8 mouse cellular contexts compared by ENCODE assay signal in the genomic region with DNA sequence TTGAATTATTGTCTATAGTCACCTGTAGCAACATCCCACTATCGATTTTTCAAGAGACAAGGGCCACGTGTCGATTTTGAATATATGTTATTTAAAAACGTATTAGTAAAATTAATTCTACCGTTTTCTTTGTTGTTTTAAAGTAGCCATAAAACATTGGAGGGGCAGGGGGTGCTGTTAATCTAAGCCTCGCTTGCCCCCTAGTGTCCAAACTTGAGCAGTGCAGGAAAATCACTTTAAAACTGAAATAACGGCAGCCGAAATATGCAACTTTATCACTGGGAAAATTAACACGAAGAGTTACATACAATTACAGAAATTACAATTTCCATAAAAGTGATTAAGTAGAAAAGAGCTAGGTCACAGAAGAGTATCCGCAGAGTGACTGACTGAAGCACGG. TPM values are rescaled to one million over a fixed set of nuclear protein-coding genes. Genes with fewer than 3 reads are reported as not detected.
DNase-seq lines count a peak whose midpoint lies in the region; ATAC-seq lines count a peak whose summit lies in the region.

No protein-coding gene starts in this region.

- H3K4me2 ChIP-seq in forebrain, embryonic 13.5 days, result no peak overlapping the region

- peak; percentile 33; the same call in 1 of the 2 replicates for ATAC-seq in forebrain, embryonic 13.5 days

- H3K9me3 ChIP-seq in forebrain, embryonic 13.5 days (replicated peaks), result no peaks in the 10 kb centered on the region
- no peaks in the 10 kb centered on the region for H3K9me3 ChIP-seq in forebrain, embryonic 10.5 days

- H3K36me3 ChIP-seq in forebrain, embryonic 13.5 days (ENCODE audit: poor library complexity, severe bottlenecking), result no peaks in the 10 kb centered on the region
- no peaks in the 10 kb centered on the region for H3K36me3 ChIP-seq in forebrain, embryonic 10.5 days (replicated peaks)

- WGBS in forebrain, embryonic 13.5 days, result 22% methylated on average over 11 of the region's 11 CpGs
- 29% methylated on average over 11 of the region's 11 CpGs for WGBS in forebrain, embryonic 10.5 days

- H3K4me3 ChIP-seq in forebrain, embryonic 13.5 days, result no peak overlapping the region
- no peak overlapping the region for H3K4me3 ChIP-seq in forebrain, embryonic 10.5 days

- H3K9ac ChIP-seq in forebrain, embryonic 13.5 days, result no peak overlapping the region

- H3K27me3 ChIP-seq in forebrain, embryonic 13.5 days, result peaks cover 8% of the 10 kb centered on the region
- peaks cover 9% of the 10 kb centered on the region for H3K27me3 ChIP-seq in forebrain, embryonic 10.5 days (ENCODE audit: poor library complexity, severe bottlenecking)

- DNase-seq in forebrain, embryonic 10.5 days (ENCODE audit: extremely low spot score, low spot score), result no peak
- DNase-seq in ovary, postnatal 14 days (ENCODE audit: low spot score), result peak; percentile 12
- no peak for DNase-seq in ovary, postnatal 36 days (ENCODE audit: low spot score)
- DNase-seq in embryo, embryonic 10 days (ENCODE audit: low spot score), result peak; percentile 42
- peak; percentile 62 to 73 for DNase-seq in layer of hippocampus, postnatal 10 days (ENCODE audit: low spot score in 2 of 2)
- peak; percentile 17 for DNase-seq in retina, postnatal 7 days (ENCODE audit: low read depth, low spot score)
- no peak for DNase-seq in c-Kit-positive CD71-positive TER-119-positive erythroid progenitor cells, embryonic 14.5 days (ENCODE audit: low spot score)

- no peaks in the 10 kb centered on the region for H3K4me1 ChIP-seq in forebrain, embryonic 13.5 days
- no peaks in the 10 kb centered on the region for H3K4me1 ChIP-seq in forebrain, embryonic 10.5 days

- no peak overlapping the region for H3K27ac ChIP-seq in forebrain, embryonic 13.5 days
- H3K27ac ChIP-seq in forebrain, embryonic 10.5 days, result no peak overlapping the region

RNA-seq across cellular contexts. Expression of a gene that starts 55.2 kb away (rescaled TPM):
- 0.52 and 1.1 TPM in 2 replicates for polyA plus RNA-seq in forebrain, embryonic 13.5 days (2015; fragmentation: Nextera tagmentation; extraction: Ambion mirVana)
- polyA plus RNA-seq in forebrain, embryonic 10.5 days (2016; fragmentation: Nextera tagmentation; extraction: Ambion mirVana), result 0.36 and 0.40 TPM in 2 replicates
- total RNA-seq in layer of hippocampus, postnatal 10 days (2021), result under 1 TPM; 0.33 to 0.55 TPM

Comparison
In these comparisons a context has a peak if more than half of its experiments do, and no peak if none do; other contexts are left out.
1. DNase-seq: peak in ovary, postnatal 14 days (single experiment), embryo, embryonic 10 days (single experiment), layer of hippocampus, postnatal 10 days (2 of 2) and retina, postnatal 7 days (single experiment); none in forebrain, embryonic 10.5 days (single experiment), ovary, postnatal 36 days (single experiment) and c-Kit-positive CD71-positive TER-119-positive erythroid progenitor cells, embryonic 14.5 days (single experiment).